Mouse (Mus musculus): ENCODE data around the gene Gpr149. TPM values are rescaled to one million over a fixed set of nuclear protein-coding genes. Genes with fewer than 3 reads are reported as not detected.

Gene Gpr149
- total and polyA plus RNA-seq, 3 experiments, result not detected

- DNase-seq (ENCODE audit: extremely low read depth), result no peak
- no peaks in the 10 kb centered on the region for H3K36me3 ChIP-seq (replicated peaks in 1 of 2; ENCODE audit: control insufficient read depth in 1 of 2, insufficient read depth in 1 of 2, low read length in 1 of 2)
- no peaks in the 10 kb centered on the region for H3K4me1 ChIP-seq (ENCODE audit: control insufficient read depth in 1 of 2, insufficient read depth in 2 of 2)
- no peaks in the 10 kb centered on the region for H3K79me2 ChIP-seq (replicated peaks; ENCODE audit: control insufficient read depth, extremely low read depth, insufficient read depth, poor library complexity, severe bottlenecking)
- dilution Hi-C loops (cut with MboI; ENCODE audit: extremely low pct_ligation_motif_present, extremely low pct_unique_long_range_greater_than_20kb, low sequenced_read_pairs), result no loop called here
- no peak overlapping the region for H3K9ac ChIP-seq (ENCODE audit: insufficient read depth, low read depth)
- H3K27ac ChIP-seq (ENCODE audit: insufficient read depth, low read depth), result no peak overlapping the region
- peaks cover 43% of the 10 kb centered on the region for H3K9me3 ChIP-seq (replicated peaks; ENCODE audit: low read length)
- in situ Hi-C loops (cut with MboI; ENCODE audit: low pct_ligation_motif_present, low pct_unique_long_range_greater_than_20kb, low sequenced_read_pairs), result no loop called here
- H3K27me3 ChIP-seq (replicated peaks), result no peaks in the 10 kb centered on the region
- H3K4me2 ChIP-seq (ENCODE audit: insufficient read depth, low read depth, poor library complexity, severe bottlenecking), result no peak overlapping the region
- no peak overlapping the region for H3K4me3 ChIP-seq (replicated peaks in 1 of 3; ENCODE audit: low read depth in 2 of 3, low read length in 2 of 3, poor library complexity in 1 of 3)
- TF ChIP-seq MAX (IDR thresholded peaks at IDR 0.05; ENCODE audit: low read length), result no peak
- no peak for TF ChIP-seq PAX5 (IDR thresholded peaks at IDR 0.05; ENCODE audit: low read length)
- TF ChIP-seq POLR2A (IDR thresholded peaks at IDR 0.05; ENCODE audit: low read depth, low read length), result no peak
- TF ChIP-seq NELFE (IDR thresholded peaks at IDR 0.05; ENCODE audit: low read depth, low read length), result no peak
- TF ChIP-seq USF1 (IDR thresholded peaks at IDR 0.05; ENCODE audit: low read depth, low read length), result no peak
- no peak for TF ChIP-seq NRF1 (IDR thresholded peaks at IDR 0.05; ENCODE audit: low read depth, low read length)
- TF ChIP-seq RAD21 (IDR thresholded peaks at IDR 0.05; ENCODE audit: low read depth, low read length), result no peak
- no peak for TF ChIP-seq E2F4 (IDR thresholded peaks at IDR 0.05; ENCODE audit: insufficient replicate concordance, low read depth, low read length)
- no peak for TF ChIP-seq MEF2A (IDR thresholded peaks at IDR 0.05; ENCODE audit: borderline replicate concordance, low read depth, low read length)
These were observed 5.9 kb upstream of the Gpr149 start for GRCm38 (mm10) chr3:62610861-62611260.

DNA sequence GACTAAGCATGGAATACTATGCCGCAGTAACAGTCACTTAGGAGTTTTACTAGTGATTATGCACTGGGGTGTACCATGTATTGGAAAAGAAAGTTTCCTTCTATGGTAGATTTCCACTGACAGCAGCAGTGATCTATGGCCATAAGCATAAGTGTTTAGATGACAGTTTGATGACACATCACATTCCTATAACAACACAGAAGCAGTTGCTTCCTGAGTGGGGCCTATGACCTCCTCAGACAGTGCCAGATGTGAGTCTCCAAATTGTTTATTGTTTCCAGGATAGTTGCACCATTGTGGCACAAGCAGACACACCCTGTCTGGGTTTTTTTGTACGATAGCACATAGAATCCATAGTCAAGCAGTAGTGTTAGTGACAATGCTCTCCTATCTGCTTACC lies 991 bp upstream of the Gpr149 start:
- in situ Hi-C loops (cut with MboI; ENCODE audit: low pct_ligation_motif_present, low pct_unique_long_range_greater_than_20kb, low sequenced_read_pairs), result no loop called here

DNA sequence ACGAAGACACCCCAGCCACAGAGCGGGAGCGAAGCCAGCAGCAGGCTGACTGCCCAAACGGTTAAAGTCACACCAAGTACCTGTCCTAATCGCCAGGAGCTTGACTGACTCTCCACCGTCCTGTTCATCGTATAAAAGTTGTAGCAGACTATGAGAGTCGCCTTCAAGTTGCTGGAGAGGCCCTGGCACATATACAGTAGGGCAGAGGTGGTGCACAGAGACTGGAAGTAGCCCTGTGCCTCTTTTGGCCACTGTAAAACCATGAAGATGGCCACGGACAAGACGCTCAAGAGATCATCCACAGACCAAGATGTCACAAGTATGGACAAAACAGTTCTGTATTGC lies 921 bp downstream of the Gpr149 start:
- H3K4me3 ChIP-seq (replicated peaks in 1 of 3; ENCODE audit: low read depth in 2 of 3, low read length in 2 of 3, poor library complexity in 1 of 3), result no peak overlapping the region
- in situ Hi-C loops (cut with MboI; ENCODE audit: low pct_ligation_motif_present, low pct_unique_long_range_greater_than_20kb, low sequenced_read_pairs), result no loop called here
- H3K4me2 ChIP-seq (ENCODE audit: insufficient read depth, low read depth, poor library complexity, severe bottlenecking), result no peak overlapping the region
- dilution Hi-C loops (cut with MboI; ENCODE audit: extremely low pct_ligation_motif_present, extremely low pct_unique_long_range_greater_than_20kb, low sequenced_read_pairs), result no loop called here
- no peak for DNase-seq (ENCODE audit: extremely low read depth)
- TF ChIP-seq MAZ (IDR thresholded peaks at IDR 0.05; ENCODE audit: low read depth, low read length) (no peak), CHD2 (IDR thresholded peaks at IDR 0.05; ENCODE audit: low read length) (no peak), MYC (IDR thresholded peaks at IDR 0.05; ENCODE audit: low read depth, low read length) (no peak), TCF12 (IDR thresholded peaks at IDR 0.05; ENCODE audit: low read depth, low read length) (no peak), E2F4 (IDR thresholded peaks at IDR 0.05; ENCODE audit: insufficient replicate concordance, low read depth, low read length) (no peak), HCFC1 (IDR thresholded peaks at IDR 0.05; ENCODE audit: low read depth, low read length) (no peak), POLR2AphosphoS2 (IDR thresholded peaks at IDR 0.05; ENCODE audit: low read depth, low read length) (no peak)
- H3K9me3 ChIP-seq (replicated peaks; ENCODE audit: low read length), result peaks cover 41% of the 10 kb centered on the region
- H3K4me1 ChIP-seq (ENCODE audit: control insufficient read depth in 1 of 2, insufficient read depth in 2 of 2), result no peaks in the 10 kb centered on the region
- no peak overlapping the region for H3K27ac ChIP-seq (ENCODE audit: insufficient read depth, low read depth)
- H3K9ac ChIP-seq (ENCODE audit: insufficient read depth, low read depth), result no peak overlapping the region
- H3K27me3 ChIP-seq (replicated peaks), result no peaks in the 10 kb centered on the region
- H3K36me3 ChIP-seq (replicated peaks in 1 of 2; ENCODE audit: control insufficient read depth in 1 of 2, insufficient read depth in 1 of 2, low read length in 1 of 2), result no peaks in the 10 kb centered on the region
- no peaks in the 10 kb centered on the region for H3K79me2 ChIP-seq (replicated peaks; ENCODE audit: control insufficient read depth, extremely low read depth, insufficient read depth, poor library complexity, severe bottlenecking)

More for the DNA sequence above, 991 bp upstream of the Gpr149 start:
- Histone ChIP-seq H3K36me3 (replicated peaks in 1 of 2; ENCODE audit: control insufficient read depth in 1 of 2, insufficient read depth in 1 of 2, low read length in 1 of 2) (no peaks in the 10 kb centered on the region), H3K4me1 (ENCODE audit: control insufficient read depth in 1 of 2, insufficient read depth in 2 of 2) (no peaks in the 10 kb centered on the region), H3K9ac (ENCODE audit: insufficient read depth, low read depth) (no peak overlapping the region), H3K4me3 (replicated peaks in 1 of 3; ENCODE audit: low read depth in 2 of 3, low read length in 2 of 3, poor library complexity in 1 of 3) (no peak overlapping the region), H3K79me2 (replicated peaks; ENCODE audit: control insufficient read depth, extremely low read depth, insufficient read depth, poor library complexity, severe bottlenecking) (no peaks in the 10 kb centered on the region), H3K9me3 (replicated peaks; ENCODE audit: low read length) (peaks cover 50% of the 10 kb centered on the region), H3K4me2 (ENCODE audit: insufficient read depth, low read depth, poor library complexity, severe bottlenecking) (no peak overlapping the region), H3K27me3 (replicated peaks) (no peaks in the 10 kb centered on the region), H3K27ac (ENCODE audit: insufficient read depth, low read depth) (no peak overlapping the region)
- dilution Hi-C loops (cut with MboI; ENCODE audit: extremely low pct_ligation_motif_present, extremely low pct_unique_long_range_greater_than_20kb, low sequenced_read_pairs), result no loop called here
- no peak for TF ChIP-seq TCF12 (IDR thresholded peaks at IDR 0.05; ENCODE audit: low read depth, low read length)
- no peak for TF ChIP-seq ZKSCAN1 (IDR thresholded peaks at IDR 0.05; ENCODE audit: borderline replicate concordance, low read depth, low read length)
- TF ChIP-seq ETS1 (conservative IDR thresholded peaks at IDR 0.05; ENCODE audit: low read depth, low read length), result no peak
- TF ChIP-seq HCFC1 (IDR thresholded peaks at IDR 0.05; ENCODE audit: low read depth, low read length), result no peak
- no peak for TF ChIP-seq BHLHE40 (IDR thresholded peaks at IDR 0.05; ENCODE audit: low read depth, low read length)
- no peak for TF ChIP-seq MYC (IDR thresholded peaks at IDR 0.05; ENCODE audit: low read depth, low read length)
- no peak for TF ChIP-seq PAX5 (IDR thresholded peaks at IDR 0.05; ENCODE audit: low read length)
- TF ChIP-seq POLR2AphosphoS2 (IDR thresholded peaks at IDR 0.05; ENCODE audit: low read depth, low read length), result no peak
- no peak for TF ChIP-seq CTCF (conservative IDR thresholded peaks at IDR 0.05 in 1 of 2, IDR thresholded peaks at IDR 0.05 in 1 of 2; ENCODE audit: low read depth in 2 of 2, low read length in 2 of 2)
- TF ChIP-seq MAFK (IDR thresholded peaks at IDR 0.05; ENCODE audit: insufficient replicate concordance, low read length), result no peak
- no peak for TF ChIP-seq ZC3H11A (IDR thresholded peaks at IDR 0.05; ENCODE audit: low read depth, low read length)
- no peak for TF ChIP-seq JUND (conservative IDR thresholded peaks at IDR 0.05; ENCODE audit: low read depth, low read length)
- TF ChIP-seq SMC3 (IDR thresholded peaks at IDR 0.05; ENCODE audit: low read depth, low read length), result no peak
- no peak for TF ChIP-seq ELF1 (IDR thresholded peaks at IDR 0.05; ENCODE audit: low read depth, low read length)
- TF ChIP-seq USF1 (IDR thresholded peaks at IDR 0.05; ENCODE audit: low read depth, low read length), result no peak
- no peak for TF ChIP-seq E2F4 (IDR thresholded peaks at IDR 0.05; ENCODE audit: insufficient replicate concordance, low read depth, low read length)
- DNase-seq (ENCODE audit: extremely low read depth), result no peak

Data from CH12.LX (cell line).